Mouse (Mus musculus): ENCODE results near the gene Icam4. TPM values are rescaled to one million over a fixed set of nuclear protein-coding genes. Genes with fewer than 3 reads are reported as not detected.

Gene Icam4
- polyA plus RNA-seq, 1 experiment: 0.73 TPM

DNA sequence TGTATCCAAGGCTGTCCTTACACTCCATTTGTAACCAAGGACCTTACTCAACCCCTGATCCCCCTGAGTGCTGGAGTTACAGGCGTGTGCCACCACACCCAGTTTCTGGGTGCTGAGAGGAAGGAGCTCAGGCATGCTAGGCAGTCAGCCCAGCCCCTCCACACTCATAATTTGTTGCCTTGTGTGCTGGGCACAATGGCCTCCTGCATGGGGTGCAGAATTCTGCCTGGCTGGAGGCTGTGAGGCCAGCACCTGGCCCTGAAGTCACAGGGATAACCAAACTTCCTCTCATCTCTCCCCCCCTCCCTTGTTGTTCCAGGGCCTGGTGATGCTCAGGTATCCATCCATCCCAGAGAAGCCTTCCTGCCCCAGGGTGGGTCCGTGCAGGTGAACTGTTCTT lies 10.6 kb upstream of the Icam4 start:
- no peaks in the 10 kb centered on the region for H3K79me2 ChIP-seq (ENCODE audit: control insufficient read depth, insufficient read depth)
- no peak overlapping the region for H3ac ChIP-seq (ENCODE audit: control insufficient read depth, insufficient read length)
- H3K27me3 ChIP-seq (ENCODE audit: control insufficient read depth, insufficient read depth, insufficient read length): peaks cover 33% of the 10 kb centered on the region
- no peak overlapping the region for H3K4me3 ChIP-seq
- TF ChIP-seq REST (IDR thresholded peaks at IDR 0.05; ENCODE audit: insufficient read depth, insufficient read length) (no peak), USF1 (IDR thresholded peaks at IDR 0.05; ENCODE audit: low read depth) (no peak), CEBPB (IDR thresholded peaks at IDR 0.05; ENCODE audit: insufficient read depth, poor library complexity, severe bottlenecking) (no peak), POLR2AphosphoS2 (IDR thresholded peaks at IDR 0.05; ENCODE audit: insufficient read length, low read depth) (no peak), POLR2A (IDR thresholded peaks at IDR 0.05; ENCODE audit: insufficient read length, low read depth) (no peak), MYOD1 (IDR thresholded peaks at IDR 0.05; ENCODE audit: control insufficient read depth in 1 of 3, insufficient read length in 2 of 3, low read depth in 2 of 3) (no peak), TCF12 (IDR thresholded peaks at IDR 0.05; ENCODE audit: insufficient read depth, poor library complexity, severe bottlenecking) (no peak), MAX (IDR thresholded peaks at IDR 0.05; ENCODE audit: low read depth) (no peak), SRF (IDR thresholded peaks at IDR 0.05; ENCODE audit: control insufficient read depth, insufficient read length, low read depth) (no peak), MYOG (IDR thresholded peaks at IDR 0.05; ENCODE audit: control insufficient read depth in 1 of 3, insufficient read depth in 1 of 3, insufficient read length in 2 of 3, low read depth in 2 of 3) (no peak), TCF3 (IDR thresholded peaks at IDR 0.05; ENCODE audit: insufficient read length, low read depth) (no peak), E2F4 (IDR thresholded peaks at IDR 0.05; ENCODE audit: insufficient read depth) (no peak)
- H3K36me3 ChIP-seq (ENCODE audit: control insufficient read depth, insufficient read depth): no peaks in the 10 kb centered on the region
- H3K4me2 ChIP-seq (ENCODE audit: low read depth): no peak overlapping the region

DNA sequence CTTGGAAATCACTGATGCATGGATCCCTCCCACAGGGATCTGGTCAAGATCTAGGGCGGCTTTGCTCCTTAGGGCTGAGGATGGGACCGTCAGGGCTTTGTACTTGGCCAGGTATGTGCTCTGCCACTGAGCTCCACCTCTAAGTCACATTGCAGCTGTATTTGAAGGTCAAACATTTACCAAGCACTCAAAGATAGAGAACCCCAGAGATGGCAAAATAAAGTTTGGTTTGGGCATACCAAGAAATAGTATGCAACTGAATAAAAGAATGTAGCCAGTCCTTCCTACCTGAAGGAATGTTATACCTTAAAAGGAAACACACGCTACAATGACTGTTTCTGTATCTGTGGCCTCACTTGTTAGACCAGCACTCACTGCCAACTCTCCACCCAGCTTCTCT lies 7.8 kb upstream of the Icam4 start:
- TF ChIP-seq REST (IDR thresholded peaks at IDR 0.05; ENCODE audit: insufficient read depth, insufficient read length): no peak
- no peak for TF ChIP-seq MYOG (IDR thresholded peaks at IDR 0.05; ENCODE audit: control insufficient read depth in 1 of 3, insufficient read depth in 1 of 3, insufficient read length in 2 of 3, low read depth in 2 of 3)
- no peak for TF ChIP-seq MYOD1 (IDR thresholded peaks at IDR 0.05; ENCODE audit: control insufficient read depth in 1 of 3, insufficient read length in 2 of 3, low read depth in 2 of 3)
- Histone ChIP-seq H3K36me3 (ENCODE audit: control insufficient read depth, insufficient read depth) (no peaks in the 10 kb centered on the region), H3K27me3 (ENCODE audit: control insufficient read depth, insufficient read depth, insufficient read length) (peaks cover 14% of the 10 kb centered on the region), H3ac (ENCODE audit: control insufficient read depth, insufficient read length) (no peak overlapping the region), H3K4me3 (no peak overlapping the region), H3K79me2 (ENCODE audit: control insufficient read depth, insufficient read depth) (no peaks in the 10 kb centered on the region), H3K4me2 (ENCODE audit: low read depth) (no peak overlapping the region)

DNA sequence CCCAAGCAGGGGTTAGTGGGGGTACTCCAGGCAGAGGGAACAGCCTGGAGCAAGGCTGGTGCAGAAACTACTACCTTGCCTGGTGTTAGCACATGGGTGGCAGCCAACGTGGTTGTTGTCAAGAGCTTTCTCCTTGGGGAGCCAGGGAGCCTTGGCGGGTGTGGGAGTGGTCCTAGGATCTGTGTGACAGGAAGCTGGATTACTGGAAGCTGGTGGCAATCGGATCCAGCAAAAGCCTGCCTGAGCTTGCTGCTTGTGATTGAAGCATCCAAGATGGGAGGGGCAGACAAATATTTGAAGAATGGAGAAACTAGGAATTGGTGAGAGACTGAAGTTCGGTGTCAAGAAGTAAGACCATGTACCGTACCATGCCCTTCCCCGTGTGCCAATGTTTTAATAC lies 6.9 kb upstream of the Icam4 start:
- TF ChIP-seq POLR2A (IDR thresholded peaks at IDR 0.05; ENCODE audit: insufficient read length, low read depth) (no peak), SRF (IDR thresholded peaks at IDR 0.05; ENCODE audit: control insufficient read depth, insufficient read length, low read depth) (no peak), POLR2AphosphoS2 (IDR thresholded peaks at IDR 0.05; ENCODE audit: insufficient read length, low read depth) (no peak), USF1 (IDR thresholded peaks at IDR 0.05; ENCODE audit: low read depth) (no peak), TCF3 (IDR thresholded peaks at IDR 0.05; ENCODE audit: insufficient read length, low read depth) (no peak), TCF12 (IDR thresholded peaks at IDR 0.05; ENCODE audit: insufficient read depth, poor library complexity, severe bottlenecking) (no peak), MAX (IDR thresholded peaks at IDR 0.05; ENCODE audit: low read depth) (no peak), CEBPB (IDR thresholded peaks at IDR 0.05; ENCODE audit: insufficient read depth, poor library complexity, severe bottlenecking) (no peak), REST (IDR thresholded peaks at IDR 0.05; ENCODE audit: insufficient read depth, insufficient read length) (no peak), E2F4 (IDR thresholded peaks at IDR 0.05; ENCODE audit: insufficient read depth) (no peak), MYOD1 (IDR thresholded peaks at IDR 0.05; ENCODE audit: control insufficient read depth in 1 of 3, insufficient read length in 2 of 3, low read depth in 2 of 3) (no peak), MYOG (IDR thresholded peaks at IDR 0.05; ENCODE audit: control insufficient read depth in 1 of 3, insufficient read depth in 1 of 3, insufficient read length in 2 of 3, low read depth in 2 of 3) (no peak)
- Histone ChIP-seq H3K36me3 (ENCODE audit: control insufficient read depth, insufficient read depth) (no peaks in the 10 kb centered on the region), H3K4me3 (no peak overlapping the region), H3ac (ENCODE audit: control insufficient read depth, insufficient read length) (no peak overlapping the region), H3K27me3 (ENCODE audit: control insufficient read depth, insufficient read depth, insufficient read length) (peaks cover 6% of the 10 kb centered on the region), H3K79me2 (ENCODE audit: control insufficient read depth, insufficient read depth) (no peaks in the 10 kb centered on the region), H3K4me2 (ENCODE audit: low read depth) (no peak overlapping the region)

DNA sequence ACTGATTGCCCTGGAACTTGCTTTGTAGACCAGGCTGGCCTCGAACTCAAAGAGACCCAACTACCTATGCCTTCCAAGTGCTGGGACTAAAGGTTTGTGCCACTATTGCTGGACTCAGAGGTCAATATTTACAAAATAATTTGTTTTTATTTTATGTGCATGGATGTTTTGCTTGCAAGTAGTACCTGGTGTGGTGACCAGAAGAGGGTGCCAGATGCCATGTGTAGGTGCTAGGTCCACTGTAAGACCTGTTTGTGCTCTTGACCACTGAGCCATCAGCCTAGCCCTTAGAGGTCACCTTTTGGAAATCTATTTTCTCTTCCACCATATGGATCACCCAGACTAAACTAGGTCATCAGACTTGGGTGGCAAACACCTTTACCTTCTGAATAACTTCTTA lies 6.4 kb upstream of the Icam4 start:
- Histone ChIP-seq H3K4me2 (ENCODE audit: low read depth) (no peak overlapping the region), H3K4me3 (no peak overlapping the region), H3ac (ENCODE audit: control insufficient read depth, insufficient read length) (no peak overlapping the region), H3K36me3 (ENCODE audit: control insufficient read depth, insufficient read depth) (no peaks in the 10 kb centered on the region), H3K79me2 (ENCODE audit: control insufficient read depth, insufficient read depth) (no peaks in the 10 kb centered on the region), H3K27me3 (ENCODE audit: control insufficient read depth, insufficient read depth, insufficient read length) (peaks cover 1% of the 10 kb centered on the region)
- TF ChIP-seq CEBPB (IDR thresholded peaks at IDR 0.05; ENCODE audit: insufficient read depth, poor library complexity, severe bottlenecking) (no peak), POLR2A (IDR thresholded peaks at IDR 0.05; ENCODE audit: insufficient read length, low read depth) (no peak), POLR2AphosphoS2 (IDR thresholded peaks at IDR 0.05; ENCODE audit: insufficient read length, low read depth) (no peak), REST (IDR thresholded peaks at IDR 0.05; ENCODE audit: insufficient read depth, insufficient read length) (no peak), E2F4 (IDR thresholded peaks at IDR 0.05; ENCODE audit: insufficient read depth) (no peak), TCF12 (IDR thresholded peaks at IDR 0.05; ENCODE audit: insufficient read depth, poor library complexity, severe bottlenecking) (no peak), MYOD1 (IDR thresholded peaks at IDR 0.05; ENCODE audit: control insufficient read depth in 1 of 3, insufficient read length in 2 of 3, low read depth in 2 of 3) (no peak), USF1 (IDR thresholded peaks at IDR 0.05; ENCODE audit: low read depth) (no peak), MAX (IDR thresholded peaks at IDR 0.05; ENCODE audit: low read depth) (no peak), TCF3 (IDR thresholded peaks at IDR 0.05; ENCODE audit: insufficient read length, low read depth) (no peak), MYOG (IDR thresholded peaks at IDR 0.05; ENCODE audit: control insufficient read depth in 1 of 3, insufficient read depth in 1 of 3, insufficient read length in 2 of 3, low read depth in 2 of 3) (no peak), SRF (IDR thresholded peaks at IDR 0.05; ENCODE audit: control insufficient read depth, insufficient read length, low read depth) (no peak)

DNA sequence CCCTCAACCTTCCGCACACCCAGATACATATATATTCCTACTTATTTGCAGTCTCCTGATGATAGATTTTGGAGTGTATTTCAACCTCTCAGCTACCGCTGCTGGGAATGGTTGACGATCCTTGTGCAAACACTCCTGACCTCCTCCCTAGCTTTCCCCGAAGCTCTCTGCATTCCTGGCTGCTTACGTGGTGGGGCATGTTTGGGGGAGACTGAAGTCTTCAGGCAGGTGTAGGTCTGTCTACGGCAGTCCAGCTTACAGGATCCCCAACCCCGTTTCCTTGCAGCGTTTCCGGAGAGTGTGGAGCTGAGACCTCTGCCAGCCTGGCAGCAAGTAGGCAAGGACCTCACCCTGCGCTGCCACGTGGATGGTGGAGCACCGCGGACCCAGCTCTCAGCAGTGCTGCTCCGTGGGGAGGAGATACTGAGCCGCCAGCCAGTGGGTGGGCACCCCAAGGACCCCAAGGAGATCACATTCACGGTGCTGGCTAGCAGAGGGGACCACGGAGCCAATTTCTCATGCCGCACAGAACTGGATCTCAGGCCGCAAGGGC lies 3.8 kb upstream of the Icam4 start:
- TF ChIP-seq CEBPB (IDR thresholded peaks at IDR 0.05; ENCODE audit: insufficient read depth, poor library complexity, severe bottlenecking) (no peak), SRF (IDR thresholded peaks at IDR 0.05; ENCODE audit: control insufficient read depth, insufficient read length, low read depth) (no peak), USF1 (IDR thresholded peaks at IDR 0.05; ENCODE audit: low read depth) (no peak), REST (IDR thresholded peaks at IDR 0.05; ENCODE audit: insufficient read depth, insufficient read length) (no peak), MYOG (IDR thresholded peaks at IDR 0.05; ENCODE audit: control insufficient read depth in 1 of 3, insufficient read depth in 1 of 3, insufficient read length in 2 of 3, low read depth in 2 of 3) (no peak), MAX (IDR thresholded peaks at IDR 0.05; ENCODE audit: low read depth) (no peak), TCF12 (IDR thresholded peaks at IDR 0.05; ENCODE audit: insufficient read depth, poor library complexity, severe bottlenecking) (no peak), E2F4 (IDR thresholded peaks at IDR 0.05; ENCODE audit: insufficient read depth) (no peak), POLR2A (IDR thresholded peaks at IDR 0.05; ENCODE audit: insufficient read length, low read depth) (no peak), MYOD1 (IDR thresholded peaks at IDR 0.05; ENCODE audit: control insufficient read depth in 1 of 3, insufficient read length in 2 of 3, low read depth in 2 of 3) (no peak), TCF3 (IDR thresholded peaks at IDR 0.05; ENCODE audit: insufficient read length, low read depth) (no peak), POLR2AphosphoS2 (IDR thresholded peaks at IDR 0.05; ENCODE audit: insufficient read length, low read depth) (no peak)
- H3K79me2 ChIP-seq (ENCODE audit: control insufficient read depth, insufficient read depth): no peaks in the 10 kb centered on the region
- no peak overlapping the region for H3K4me3 ChIP-seq
- H3K36me3 ChIP-seq (ENCODE audit: control insufficient read depth, insufficient read depth): no peaks in the 10 kb centered on the region
- H3K4me2 ChIP-seq (ENCODE audit: low read depth): no peak overlapping the region
- H3ac ChIP-seq (ENCODE audit: control insufficient read depth, insufficient read length): no peak overlapping the region
- no peaks in the 10 kb centered on the region for H3K27me3 ChIP-seq (ENCODE audit: control insufficient read depth, insufficient read depth, insufficient read length)

Measured in myocyte (in vitro differentiated cells).